Mouse (Mus musculus) gastrocnemius, postnatal 36 days (tissue): ENCODE results near the gene Krtap31-2. TPM values are rescaled to one million over a fixed set of nuclear protein-coding genes. Genes with fewer than 3 reads are reported as not detected.

Experiments used
- DNase-seq, 2 experiments: peaks; one replicate each; pipeline ENCODE4 v3.0.0; 2022
- intact Hi-C: fragments of 180-260 bp; cut with DNase I; formaldehyde crosslinking; loops from one replicate; pipeline ENCODE4 v1.15.1; 2025
- long read RNA-seq, 2 experiments: library from polyadenylated mRNA; stranded (forward); transcript quantifications; one replicate each; pipeline ENCODE4 v2.0.0; 2021
- total RNA-seq, 2 experiments: library from RNA; stranded (reverse); gene quantifications; 2 replicates each; pipeline ENCODE4 v1.2.3; 2021

Gene Krtap31-2
- not detected for total RNA-seq
- long read RNA-seq, experiment 1: 0 reads
- long read RNA-seq, experiment 2: 0 reads

- intact Hi-C loops: no loop called here
- DNase-seq: no peak
Observed at GRCm38 (mm10) chr11:99935991-99936390, at the start of gene Krtap31-2. TSS of gene Krtap31-2 (plus strand) at chr11:99936291.

GRCm38 (mm10) chr11:99907620-99908019 lies 28.5 kb upstream of the Krtap31-2 start, which contains the start of gene Krtap31-1:
TSS of gene Krtap31-1 (plus strand) at chr11:99907920.
- intact Hi-C loops: no loop called here

GRCm38 (mm10) chr11:99914451-99914850 lies 21.6 kb upstream of the Krtap31-2 start, which contains the start of gene Gm11565:
TSS of gene Gm11565 (plus strand) at chr11:99914751.
- intact Hi-C loops: no loop called here
- DNase-seq: no peak

More at GRCm38 (mm10) chr11:99907620-99908019, 28.5 kb upstream of the Krtap31-2 start, which contains the start of gene Krtap31-1:
- DNase-seq: no peak

- no peak for DNase-seq
- intact Hi-C loops: no loop called here
Observed at GRCm38 (mm10) chr11:99937751-99938264, 1.7 kb downstream of the Krtap31-2 start.

GRCm38 (mm10) chr11:99948175-99948574 lies 12.1 kb downstream of the Krtap31-2 start, which contains the start of gene Krtap9-5:
TSS of gene Krtap9-5 (plus strand) at chr11:99948475.
- DNase-seq: no peak
- intact Hi-C loops: no loop called here

GRCm38 (mm10) chr11:99964213-99964612 lies 28.1 kb downstream of the Krtap31-2 start:
- intact Hi-C loops: no loop called here
- no peak for DNase-seq

GRCm38 (mm10) chr11:99965961-99966360 lies 29.9 kb downstream of the Krtap31-2 start:
- intact Hi-C loops: no loop called here

GRCm38 (mm10) chr11:99978953-99979352 lies 42.9 kb downstream of the Krtap31-2 start, which contains the start of gene Krtap29-1:
TSS of gene Krtap29-1 (minus strand) at chr11:99979053.
- no peak for DNase-seq
- intact Hi-C loops: no loop called here

More at GRCm38 (mm10) chr11:99965961-99966360, 29.9 kb downstream of the Krtap31-2 start:
- no peak for DNase-seq

GRCm38 (mm10) chr11:99982731-99983130 lies 46.6 kb downstream of the Krtap31-2 start:
- intact Hi-C loops: no loop called here
- no peak for DNase-seq

- no peak for DNase-seq
- intact Hi-C loops: no loop called here
Observed at GRCm38 (mm10) chr11:99983442-99983841, 47.4 kb downstream of the Krtap31-2 start.

- DNase-seq: peak; percentile 18 to 27
- intact Hi-C loops: no loop called here
Observed at GRCm38 (mm10) chr11:99985291-99986092, 49.4 kb downstream of the Krtap31-2 start.

- DNase-seq: no peak
- intact Hi-C loops: no loop called here
Observed at GRCm38 (mm10) chr11:99986180-99986647, 50.1 kb downstream of the Krtap31-2 start, which contains the start of gene Krtap16-1. TSS of gene Krtap16-1 (minus strand) at chr11:99986597.

Other genes with a start within 250 kb of the Krtap31-2 start
- not detected for gene Gm14190, start 245.6 kb upstream of the Krtap31-2 start, total RNA-seq
- not detected for gene Gm14180, start 202.0 kb upstream of the Krtap31-2 start, total RNA-seq
- not detected for gene Gm11595, start 163.4 kb upstream of the Krtap31-2 start, total RNA-seq
- not detected for gene Krtap4-8, start 155.6 kb upstream of the Krtap31-2 start, total RNA-seq
- not detected for gene Krtap4-9, start 151.1 kb upstream of the Krtap31-2 start, total RNA-seq
- not detected for gene Gm11596, start 142.8 kb upstream of the Krtap31-2 start, total RNA-seq
- gene Gm11569, start 137.4 kb upstream of the Krtap31-2 start, total RNA-seq: not detected
- gene Gm11554, start 131.8 kb upstream of the Krtap31-2 start, total RNA-seq: not detected
- gene Krtap4-13, start 126.4 kb upstream of the Krtap31-2 start, total RNA-seq: not detected
- not detected for gene Gm11564, start 120.6 kb upstream of the Krtap31-2 start, total RNA-seq
- gene 2300003K06Rik, start 98.2 kb upstream of the Krtap31-2 start, total RNA-seq: not detected
- not detected for gene Krtap4-16, start 84.7 kb upstream of the Krtap31-2 start, total RNA-seq
- not detected for gene Gm11568, start 78.4 kb upstream of the Krtap31-2 start, total RNA-seq
- gene Gm11559, start 71.8 kb upstream of the Krtap31-2 start, total RNA-seq: not detected
- gene Krtap9-1, start 62.9 kb upstream of the Krtap31-2 start, total RNA-seq: not detected
- not detected for gene Gm11567, start 57.1 kb upstream of the Krtap31-2 start, total RNA-seq
- not detected for gene Krtap31-1, start 28.4 kb upstream of the Krtap31-2 start, total RNA-seq
- not detected for gene Gm11565, start 21.5 kb upstream of the Krtap31-2 start, total RNA-seq
- not detected for gene Krtap9-5, start 12.2 kb downstream of the Krtap31-2 start, total RNA-seq
- gene Krtap29-1, start 42.8 kb downstream of the Krtap31-2 start, total RNA-seq: not detected
- not detected for gene Krtap16-1, start 50.3 kb downstream of the Krtap31-2 start, total RNA-seq
- gene Krtap17-1, start 57.7 kb downstream of the Krtap31-2 start, total RNA-seq: not detected
- not detected for gene Krt33a, start 79.9 kb downstream of the Krtap31-2 start, total RNA-seq
- not detected for gene Krt33b, start 93.6 kb downstream of the Krtap31-2 start, total RNA-seq
- gene Krt34, start 105.3 kb downstream of the Krtap31-2 start, total RNA-seq: not detected
- gene Krt31, start 114.3 kb downstream of the Krtap31-2 start, total RNA-seq: not detected
- gene Krt32, start 151.9 kb downstream of the Krtap31-2 start, total RNA-seq: not detected
- not detected for gene Krt35, start 159.9 kb downstream of the Krtap31-2 start, total RNA-seq
- not detected for gene Krt36, start 169.3 kb downstream of the Krtap31-2 start, total RNA-seq
- gene Krt13, start 185.3 kb downstream of the Krtap31-2 start, total RNA-seq: not detected
- gene Krt15, start 199.6 kb downstream of the Krtap31-2 start, total RNA-seq: not detected
- under 1 TPM; 0.41 to 0.57 TPM for gene Krt19, start 212.4 kb downstream of the Krtap31-2 start, total RNA-seq